Mouse (Mus musculus) cerebellum, adult 2 months (tissue): ENCODE results near the gene Igsf3.

Experiments used
- CTCF ChIP-seq: fragments of 200-500 bp; IDR thresholded peaks from 2 replicates; pipeline ENCODE4 v1.5.1; 2011; ENCODE audit warnings: low read depth, mild to moderate bottlenecking, control low read depth, low read length, moderate library complexity, borderline replicate concordance; ENCODE audit not compliant: insufficient read depth
- POLR2A ChIP-seq: fragments of 200-500 bp; IDR thresholded peaks from 2 replicates; pipeline ENCODE4 v1.6.1; 2011; ENCODE audit warnings: low read length, control low read depth, borderline replicate concordance; ENCODE audit not compliant: insufficient read depth

DNA sequence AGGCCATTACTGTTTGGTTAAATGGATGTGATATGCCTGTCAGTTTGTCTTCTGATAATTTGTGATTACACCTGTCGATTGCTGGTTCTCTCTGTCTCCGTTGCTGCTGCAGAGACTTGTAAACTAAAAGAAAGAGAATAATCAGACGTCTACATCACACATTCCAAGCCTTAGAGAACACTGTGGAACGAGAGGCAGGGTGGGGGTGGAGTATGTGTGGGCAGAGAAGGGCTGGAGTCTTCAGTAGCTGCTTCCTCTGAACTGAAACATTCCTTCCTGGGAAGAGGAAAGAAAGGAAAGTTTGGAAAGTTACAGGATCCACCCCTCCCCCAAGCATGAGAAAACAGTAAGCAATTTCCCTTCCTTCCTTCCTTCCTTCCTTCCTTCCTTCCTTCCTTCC, 95.0 kb downstream of the Igsf3 start:
- TF ChIP-seq CTCF (no peak), POLR2A (no peak)
